Mouse (Mus musculus): ENCODE data around the gene St3gal2. TPM values are rescaled to one million over a fixed set of nuclear protein-coding genes. Genes with fewer than 3 reads are reported as not detected.
"Not testable (repeated sequence)": the region's sequence is repeated elsewhere in the genome, so short reads cannot be mapped to it uniquely, and the experiment has no call there.

Gene St3gal2
- polyA plus RNA-seq, 1 experiment from 2014 or later, result 15.3 TPM

DNA sequence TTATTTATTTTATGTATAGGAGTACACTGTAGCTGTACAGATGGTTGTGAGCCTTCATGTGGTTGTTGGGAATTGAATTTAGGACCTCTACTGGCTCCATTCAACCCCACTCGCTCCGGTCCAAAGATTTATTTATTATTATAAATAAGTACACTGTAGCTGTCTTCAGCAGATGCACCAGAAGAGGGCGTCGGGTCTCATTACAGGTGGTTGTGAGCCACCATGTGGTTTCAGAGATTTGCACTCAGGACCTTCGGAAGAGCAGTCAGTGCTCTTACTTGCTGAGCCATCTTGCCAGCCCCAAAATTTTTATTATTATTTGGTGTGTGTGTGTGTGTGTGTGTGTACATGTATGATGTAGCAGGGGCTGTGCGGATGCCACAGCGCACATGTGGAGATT, 38.8 kb downstream of the St3gal2 start:
- H3K36me3 ChIP-seq; H3K9ac ChIP-seq; H3K27me3 ChIP-seq (replicated peaks); H3K27ac ChIP-seq; H3K4me1 ChIP-seq (replicated peaks); H3K4me2 ChIP-seq (replicated peaks); ATAC-seq; H3K4me3 ChIP-seq (replicated peaks); H3K9me3 ChIP-seq: not testable (repeated sequence)
- 92% methylated on average over 7 of the region's 7 CpGs for WGBS

DNA sequence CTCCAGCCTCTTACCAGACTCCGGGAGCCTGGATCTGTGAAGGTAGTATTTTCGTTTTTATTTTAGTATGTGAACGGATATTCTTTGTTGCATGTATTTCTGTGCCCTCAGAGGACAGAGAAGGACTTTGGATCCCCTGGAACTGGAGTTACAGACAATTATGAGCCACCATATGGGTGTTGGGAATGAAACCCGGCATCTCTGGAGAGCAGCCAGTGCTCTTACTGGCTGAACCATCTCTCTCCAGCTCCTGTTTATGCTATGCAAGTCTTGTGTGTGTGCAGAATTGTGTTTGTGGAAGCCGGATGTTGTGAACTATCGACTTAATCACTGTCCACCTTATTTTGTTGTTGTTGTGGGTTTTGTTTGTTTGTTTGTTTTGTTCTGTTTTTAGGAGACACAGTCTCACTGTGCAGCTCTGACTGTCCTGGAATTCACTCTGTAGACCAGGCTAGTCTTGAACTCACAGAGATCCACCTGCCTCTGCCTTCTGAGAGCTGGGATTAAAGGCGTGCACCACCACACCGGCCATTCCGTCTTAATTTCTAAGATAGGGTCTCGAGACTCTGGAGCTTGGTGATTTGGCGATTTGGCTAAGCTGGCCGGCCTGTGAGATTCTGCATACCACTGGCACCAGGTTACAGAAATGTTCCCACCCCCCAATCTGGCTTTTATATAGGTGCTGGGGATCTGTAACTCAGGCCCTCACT, 39.5 kb downstream of the St3gal2 start:
- Histone ChIP-seq H3K36me3 (no peaks in the 10 kb centered on the region; the same call in 1 of the 2 replicates), H3K4me3 (replicated peaks) (no peak overlapping the region), H3K9ac (no peak overlapping the region), H3K27me3 (replicated peaks) (no peaks in the 10 kb centered on the region), H3K4me1 (replicated peaks) (no peaks in the 10 kb centered on the region), H3K4me2 (replicated peaks) (no peak overlapping the region), H3K9me3 (no peaks in the 10 kb centered on the region), H3K27ac (no peak overlapping the region)
- WGBS, result 93% methylated on average over 12 of the region's 12 CpGs
- ATAC-seq, result no peak

DNA sequence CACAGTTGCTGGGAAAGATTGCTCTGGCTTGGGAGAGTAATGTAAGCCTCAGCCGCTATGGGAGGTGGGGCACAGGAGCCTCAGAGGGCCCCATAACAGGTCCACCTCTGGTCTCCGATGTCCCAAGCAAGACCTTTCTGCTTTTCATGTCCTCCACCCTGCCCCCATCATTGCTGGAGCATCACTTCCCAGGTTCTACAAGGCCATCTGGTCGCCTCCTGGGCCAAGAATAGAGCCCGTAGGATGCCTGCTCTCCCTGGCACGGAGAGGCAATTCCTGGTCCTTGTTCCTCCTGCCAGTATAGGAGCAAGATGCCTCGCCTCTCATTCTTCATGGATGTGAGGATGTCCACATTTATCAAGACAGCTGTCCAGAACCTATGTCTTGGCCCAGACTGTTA, 40.2 kb downstream of the St3gal2 start:
- H3K27ac ChIP-seq, result no peak overlapping the region
- H3K36me3 ChIP-seq, result no peaks in the 10 kb centered on the region; the same call in 1 of the 2 replicates
- no peak for ATAC-seq
- no peak overlapping the region for H3K4me2 ChIP-seq (replicated peaks)
- H3K4me3 ChIP-seq (replicated peaks), result no peak overlapping the region
- no peak overlapping the region for H3K9ac ChIP-seq
- H3K27me3 ChIP-seq (replicated peaks), result no peaks in the 10 kb centered on the region
- no peaks in the 10 kb centered on the region for H3K9me3 ChIP-seq
- 0 out of 2 replicates have a peak, but pooled peaks cover 1% of the 10 kb centered on the region for H3K4me1 ChIP-seq (replicated peaks)
- 94% methylated on average over 6 of the region's 6 CpGs for WGBS

DNA sequence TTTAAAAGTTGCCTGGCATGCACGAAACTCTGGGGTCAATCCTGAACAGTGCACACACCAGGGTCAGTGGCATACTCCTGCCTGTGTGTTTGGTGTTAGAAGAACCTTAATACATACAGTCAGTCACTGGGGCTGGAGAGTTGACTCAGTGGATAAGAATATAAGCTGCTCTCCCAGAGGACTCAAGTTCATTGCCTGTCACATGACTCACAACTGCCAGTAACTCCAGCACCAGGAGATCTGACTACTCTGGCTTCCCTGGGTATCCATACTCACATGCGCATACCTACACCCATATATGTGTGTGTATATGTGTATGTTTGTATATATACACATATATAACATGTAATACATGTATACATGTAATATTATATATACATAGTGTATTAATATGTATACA, 43.3 kb downstream of the St3gal2 start:
- Histone ChIP-seq H3K36me3 (peaks cover 3% of the 10 kb centered on the region; the same call in 1 of the 2 replicates), H3K4me2 (replicated peaks) (no peak overlapping the region), H3K27me3 (replicated peaks) (no peaks in the 10 kb centered on the region), H3K27ac (no peak overlapping the region), H3K9me3 (no peaks in the 10 kb centered on the region), H3K4me1 (replicated peaks) (peaks cover 10% of the 10 kb centered on the region), H3K9ac (no peak overlapping the region), H3K4me3 (replicated peaks) (no peak overlapping the region)
- no peak for ATAC-seq
- WGBS, result 92% methylated on average over 2 of the region's 2 CpGs

DNA sequence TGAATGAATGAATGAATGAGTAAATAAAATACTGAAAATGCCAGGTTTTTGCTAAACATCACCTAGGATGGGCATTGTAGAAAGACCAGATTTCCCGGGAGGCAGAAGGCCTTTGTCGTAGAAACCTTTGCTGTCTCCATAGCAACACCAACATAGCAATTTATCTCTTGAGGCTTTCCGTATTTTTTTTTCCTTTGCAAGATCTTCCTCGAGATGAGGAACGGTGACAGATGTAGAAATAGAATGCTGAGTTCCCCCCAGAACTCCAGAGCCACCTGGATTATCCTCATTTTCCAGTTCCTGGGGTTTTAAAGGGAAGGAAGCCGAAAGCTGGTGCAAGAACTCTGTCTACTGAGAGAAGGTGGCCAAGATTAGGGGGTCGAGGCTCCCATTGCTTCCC, 44.9 kb downstream of the St3gal2 start:
- no peak overlapping the region for H3K4me3 ChIP-seq (replicated peaks)
- no peak overlapping the region for H3K9ac ChIP-seq
- H3K9me3 ChIP-seq, result no peaks in the 10 kb centered on the region
- peaks cover 10% of the 10 kb centered on the region for H3K4me1 ChIP-seq (replicated peaks)
- H3K27me3 ChIP-seq (replicated peaks), result no peaks in the 10 kb centered on the region
- H3K36me3 ChIP-seq, result 0 out of 2 replicates have a peak, but pooled peaks cover 3% of the 10 kb centered on the region
- no peak overlapping the region for H3K27ac ChIP-seq
- WGBS, result 70% methylated on average over 7 of the region's 7 CpGs
- ATAC-seq, result no peak
- no peak overlapping the region for H3K4me2 ChIP-seq (replicated peaks)

DNA sequence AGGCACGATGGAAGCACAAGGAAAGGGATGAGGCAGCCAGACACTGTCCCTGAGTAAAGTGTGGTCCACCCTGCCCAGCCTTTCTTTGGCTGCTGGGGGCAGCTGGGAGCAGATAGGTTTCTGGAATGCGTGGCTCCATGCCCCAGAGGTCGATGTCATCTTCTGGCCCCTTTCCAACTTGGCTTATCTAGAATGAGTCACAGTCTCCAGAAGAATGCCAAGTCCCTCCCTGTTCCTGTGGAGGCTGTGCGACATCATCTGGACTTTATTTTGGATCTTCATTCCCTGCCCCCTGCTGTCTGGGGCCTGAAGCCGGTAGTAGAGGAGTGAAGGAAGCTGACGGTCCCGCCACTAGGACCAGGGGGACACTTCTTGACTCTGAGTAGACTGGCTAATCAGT, 45.9 kb downstream of the St3gal2 start:
- Histone ChIP-seq H3K27ac (no peak overlapping the region), H3K36me3 (0 out of 2 replicates have a peak, but pooled peaks cover 3% of the 10 kb centered on the region), H3K4me3 (replicated peaks) (no peak overlapping the region), H3K4me2 (replicated peaks) (no peak overlapping the region), H3K4me1 (replicated peaks) (peaks cover 12% of the 10 kb centered on the region), H3K9ac (no peak overlapping the region), H3K9me3 (no peaks in the 10 kb centered on the region), H3K27me3 (replicated peaks) (no peaks in the 10 kb centered on the region)
- 44% methylated on average over 7 of the region's 7 CpGs for WGBS
- peak; percentile 24; the same call in 1 of the 2 replicates for ATAC-seq

DNA sequence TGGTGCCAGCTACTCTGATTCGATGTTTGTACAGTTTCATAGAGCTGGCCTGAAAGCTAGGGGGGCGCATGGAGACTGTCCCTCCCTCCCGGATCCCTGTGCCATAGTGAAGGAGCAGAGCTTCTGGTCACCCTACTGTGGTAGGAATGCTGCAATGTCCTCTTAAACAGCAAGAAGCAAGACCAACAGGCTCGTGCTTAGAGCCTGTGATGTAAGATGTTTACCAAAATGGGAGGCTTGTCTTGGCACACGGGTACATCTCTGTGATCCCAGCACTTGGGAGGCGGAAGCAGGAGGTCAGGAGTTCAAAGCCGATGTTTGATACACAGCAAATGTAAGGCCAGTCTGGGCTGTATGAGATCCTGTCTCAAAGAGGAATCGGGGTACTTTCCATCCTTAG, 46.9 kb downstream of the St3gal2 start:
- no peak overlapping the region for H3K4me3 ChIP-seq (replicated peaks)
- 77% methylated on average over 8 of the region's 8 CpGs for WGBS

DNA sequence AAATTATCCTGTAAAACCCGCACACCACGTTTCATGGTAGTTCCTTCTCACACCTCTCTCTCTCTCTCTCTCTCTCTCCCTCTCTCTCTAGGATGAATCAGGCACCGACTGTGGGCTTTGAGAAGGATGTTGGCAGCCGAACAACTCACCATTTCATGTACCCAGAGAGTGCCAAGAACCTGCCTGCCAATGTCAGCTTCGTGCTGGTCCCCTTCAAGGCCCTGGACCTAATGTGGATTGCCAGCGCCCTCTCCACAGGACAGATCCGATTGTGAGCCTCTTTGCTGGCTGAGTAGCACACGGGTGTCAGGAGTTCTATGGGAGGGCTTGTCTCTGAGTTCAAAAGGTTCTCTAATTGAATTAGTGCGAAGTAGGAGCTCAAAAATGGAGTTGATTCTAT, 47.6 kb downstream of the St3gal2 start:
- Histone ChIP-seq H3K9me3 (no peaks in the 10 kb centered on the region), H3K36me3 (0 out of 2 replicates have a peak, but pooled peaks cover 3% of the 10 kb centered on the region), H3K4me2 (replicated peaks) (no peak overlapping the region), H3K9ac (no peak overlapping the region), H3K4me1 (replicated peaks) (peaks cover 19% of the 10 kb centered on the region), H3K27me3 (replicated peaks) (no peaks in the 10 kb centered on the region), H3K27ac (no peak overlapping the region), H3K4me3 (replicated peaks) (no peak overlapping the region)
- 82% methylated on average over 9 of the region's 9 CpGs for WGBS
- no peak for ATAC-seq

More for the DNA sequence above, 46.9 kb downstream of the St3gal2 start:
- H3K4me1 ChIP-seq (replicated peaks), result peaks cover 19% of the 10 kb centered on the region
- no peak overlapping the region for H3K9ac ChIP-seq
- no peaks in the 10 kb centered on the region for H3K9me3 ChIP-seq
- no peaks in the 10 kb centered on the region for H3K27me3 ChIP-seq (replicated peaks)
- H3K4me2 ChIP-seq (replicated peaks), result no peak overlapping the region
- 0 out of 2 replicates have a peak, but pooled peaks cover 3% of the 10 kb centered on the region for H3K36me3 ChIP-seq
- no peak for ATAC-seq
- no peak overlapping the region for H3K27ac ChIP-seq

DNA sequence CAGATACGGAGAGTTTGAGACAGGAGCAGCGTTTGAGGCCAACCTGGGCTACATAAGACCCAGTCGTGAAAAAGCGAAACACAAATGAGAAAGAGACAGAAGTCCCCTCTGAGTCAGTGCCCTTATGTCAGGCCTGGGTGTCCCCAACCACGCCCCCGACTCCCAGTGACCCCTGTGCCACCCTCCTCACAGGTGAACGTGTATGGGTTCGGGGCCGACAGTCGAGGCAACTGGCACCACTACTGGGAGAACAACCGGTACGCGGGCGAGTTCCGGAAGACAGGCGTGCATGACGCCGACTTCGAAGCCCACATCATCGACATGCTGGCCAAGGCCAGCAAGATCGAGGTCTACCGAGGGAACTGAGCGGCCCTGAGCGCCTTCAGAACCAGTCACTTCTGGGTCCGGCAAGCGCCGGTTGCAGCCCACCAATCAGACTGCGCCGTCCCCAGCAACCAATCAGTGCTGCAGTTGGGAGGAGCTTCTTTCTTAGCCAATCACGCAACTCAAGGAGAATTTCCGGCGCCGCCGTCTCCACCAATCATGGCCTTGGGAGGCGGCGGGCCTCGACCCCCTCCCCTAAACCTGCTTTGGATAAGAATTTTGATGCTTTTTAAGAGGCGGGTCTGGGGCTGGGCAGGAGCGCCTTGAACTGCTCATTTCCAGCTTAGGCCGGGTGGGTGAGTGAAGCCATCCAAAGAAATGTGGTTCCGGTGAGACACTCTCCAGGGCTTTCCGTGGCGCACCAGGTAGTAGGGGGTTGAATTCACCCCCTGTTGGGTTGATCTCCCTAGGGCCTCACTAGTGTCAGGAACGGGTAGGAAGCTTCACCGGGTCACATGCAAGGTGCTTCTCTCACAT, 50.4 kb downstream of the St3gal2 start:
- H3K27me3 ChIP-seq (replicated peaks), result no peaks in the 10 kb centered on the region
- peak overlapping the region; percentile 44 for H3K4me3 ChIP-seq (replicated peaks)
- ATAC-seq, result peak; percentile 97
- H3K9ac ChIP-seq, result peak overlapping the region; percentile 55
- H3K4me2 ChIP-seq (replicated peaks), result peak overlapping the region; percentile 77
- peak overlapping the region; percentile 37; the same call in 1 of the 2 replicates for H3K27ac ChIP-seq
- peaks cover 15% of the 10 kb centered on the region for H3K4me1 ChIP-seq (replicated peaks)
- H3K9me3 ChIP-seq, result no peaks in the 10 kb centered on the region
- 0 out of 2 replicates have a peak, but pooled peaks cover 3% of the 10 kb centered on the region for H3K36me3 ChIP-seq
- WGBS, result 10% methylated on average over 45 of the region's 45 CpGs

DNA sequence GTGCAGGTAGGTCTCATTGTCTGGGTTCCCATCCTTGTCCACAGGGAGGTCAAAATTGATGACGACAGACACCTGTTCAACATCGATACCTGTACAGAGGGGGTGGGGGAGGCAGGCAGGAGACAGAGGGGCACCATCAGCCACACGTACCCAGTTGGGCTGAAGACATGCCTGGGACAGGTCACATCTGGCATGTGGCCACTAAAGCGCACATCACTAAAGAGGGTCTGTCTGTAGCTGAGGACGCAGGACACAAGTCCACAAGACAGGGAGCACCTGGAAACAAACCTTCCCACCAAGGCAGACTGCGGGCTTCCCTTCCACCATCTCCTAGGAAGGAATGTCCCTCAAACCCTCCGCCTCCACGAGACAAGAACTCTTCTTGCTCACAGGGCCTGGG, 56.8 kb downstream of the St3gal2 start:
- not testable (repeated sequence) for H3K27me3 ChIP-seq (replicated peaks); H3K27ac ChIP-seq; H3K4me2 ChIP-seq (replicated peaks); H3K9me3 ChIP-seq; H3K9ac ChIP-seq; H3K4me3 ChIP-seq (replicated peaks); ATAC-seq; H3K4me1 ChIP-seq (replicated peaks)
- 90% methylated on average over 8 of the region's 8 CpGs for WGBS
- H3K36me3 ChIP-seq, result peaks cover 14% of the 10 kb centered on the region

DNA sequence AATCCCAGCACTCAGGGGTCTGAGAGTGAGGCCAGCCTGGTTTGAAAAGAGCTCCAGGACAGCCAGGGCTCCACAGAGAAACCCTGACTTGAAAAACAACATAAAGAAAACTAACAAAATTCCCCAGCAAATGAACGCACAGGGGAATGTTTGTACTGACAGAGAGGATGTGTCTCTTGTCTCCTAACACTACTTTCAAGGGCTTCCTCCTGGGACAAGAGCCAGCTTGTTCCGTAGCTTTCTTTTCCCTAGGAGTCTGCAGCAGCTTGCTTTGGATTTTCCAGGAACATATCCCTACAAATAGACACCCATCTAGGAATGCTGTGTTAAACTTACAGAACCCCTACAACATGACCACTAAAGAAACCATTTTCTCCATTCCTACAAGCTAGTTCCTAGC, 58.3 kb downstream of the St3gal2 start:
- not testable (repeated sequence) for H3K9ac ChIP-seq; H3K4me1 ChIP-seq (replicated peaks); H3K27me3 ChIP-seq (replicated peaks); H3K4me2 ChIP-seq (replicated peaks); H3K27ac ChIP-seq; ATAC-seq; H3K9me3 ChIP-seq; H3K4me3 ChIP-seq (replicated peaks)
- WGBS, result 76% methylated on average over 2 of the region's 2 CpGs
- H3K36me3 ChIP-seq, result peaks cover 21% of the 10 kb centered on the region

DNA sequence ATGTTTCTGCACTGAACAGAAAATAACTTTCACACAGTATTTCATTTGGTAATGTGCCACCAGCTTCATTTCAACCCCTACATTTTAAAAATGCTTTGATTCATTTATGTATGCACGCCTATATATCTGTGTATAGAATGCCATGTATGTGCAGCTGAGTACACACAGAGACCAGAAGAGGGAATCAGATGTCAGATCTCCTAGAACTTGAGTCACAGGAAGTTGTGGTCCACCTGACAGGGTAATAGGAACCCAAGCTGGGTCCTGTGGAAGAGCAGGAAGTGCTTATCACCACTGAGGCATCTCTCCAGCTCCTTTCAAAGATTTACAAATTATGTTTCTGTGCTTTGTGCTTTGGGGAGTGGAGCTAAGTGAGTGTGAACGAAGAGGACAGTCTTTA, 61.6 kb downstream of the St3gal2 start:
- Histone ChIP-seq H3K4me3 (replicated peaks) (no peak overlapping the region), H3K36me3 (peaks cover 36% of the 10 kb centered on the region), H3K27me3 (replicated peaks) (no peaks in the 10 kb centered on the region), H3K27ac (no peak overlapping the region), H3K4me1 (replicated peaks) (no peaks in the 10 kb centered on the region), H3K9ac (no peak overlapping the region), H3K4me2 (replicated peaks) (no peak overlapping the region), H3K9me3 (no peaks in the 10 kb centered on the region)
- 89% methylated on average over 2 of the region's 2 CpGs for WGBS
- ATAC-seq, result no peak

Measured in intestine, embryonic 15.5 days (tissue).